Comparison of ENCODE assay signal across 19 mouse cellular contexts in genomic region chr9:23665960-23666359, GRCm38 (mm10).
DNase-seq lines count a peak whose midpoint lies in the region; ATAC-seq and TF ChIP-seq lines count a peak whose summit lies in the region.
"Had no signal": no experiment of that assay in that cellular context is flagged by ENCODE, and none has a peak within 500 bp of the region (broad histone marks: within the 10 kb centered on the region; RNA-seq: fewer than 3 reads in every experiment).

No protein-coding gene starts in this region.

- DNase-seq in heart, adult 18-20 months: no peak
- peak; percentile 54 for DNase-seq in CH12.LX (ENCODE audit: extremely low read depth)
- DNase-seq in brain, adult 2 months (ENCODE audit: low read depth, low spot score): peak; percentile 28
- peak; percentile 11 for DNase-seq in retina, postnatal 7 days (ENCODE audit: low read depth, low spot score)
- DNase-seq in urinary bladder, postnatal 4 days (ENCODE audit: low spot score in 2 of 2): no peak
- DNase-seq: adrenal gland, postnatal 10 days; cerebellum, adult 18-20 months; cerebellum, adult 9-11 months; cerebellum, postnatal 36 days; gastrocnemius, postnatal 36 days; heart, adult 11 months; heart, postnatal 14 days had no signal

- H3K4me1 ChIP-seq in heart, embryonic 15.5 days (replicated peaks): peaks cover 2% of the 10 kb centered on the region; the same call in 1 of the 2 replicates
- H3K4me1 ChIP-seq in CH12.LX (ENCODE audit: control insufficient read depth in 1 of 2, insufficient read depth in 2 of 2): peaks cover 2 to 35% of the 10 kb centered on the region in 2 experiments; a peak in 3 of 4 replicates
- H3K4me1 ChIP-seq: embryonic facial prominence, embryonic 13.5 days; heart, embryonic 10.5 days had no signal

- ATAC-seq in heart, embryonic 15.5 days (replicated peaks; ENCODE audit: insufficient number of reproducible peaks, insufficient read depth, low FRiP score, low read depth): no peak
- ATAC-seq: forebrain, embryonic 16.5 days; intestine, embryonic 16.5 days had no signal

- TF ChIP-seq POLR2A in CH12.LX (IDR thresholded peaks at IDR 0.05; ENCODE audit: low read depth, low read length): no peak

- no peak overlapping the region for H3K4me2 ChIP-seq in heart, embryonic 15.5 days
- no peak overlapping the region for H3K4me2 ChIP-seq in CH12.LX (ENCODE audit: insufficient read depth, low read depth, poor library complexity, severe bottlenecking)
- H3K4me2 ChIP-seq: embryonic facial prominence, embryonic 13.5 days; forebrain, embryonic 12.5 days; hindbrain, embryonic 14.5 days had no signal

- TF ChIP-seq EP300 in CH12.LX (IDR thresholded peaks at IDR 0.05; ENCODE audit: low read length): no peak

- no peak for TF ChIP-seq RAD21 in CH12.LX (IDR thresholded peaks at IDR 0.05; ENCODE audit: low read depth, low read length)

- no peaks in the 10 kb centered on the region for H3K79me2 ChIP-seq in CH12.LX (replicated peaks; ENCODE audit: control insufficient read depth, extremely low read depth, insufficient read depth, poor library complexity, severe bottlenecking)

- dilution Hi-C loops in CH12.LX (cut with MboI; ENCODE audit: extremely low pct_ligation_motif_present, extremely low pct_unique_long_range_greater_than_20kb, low sequenced_read_pairs): no loop called here

- H3K9ac ChIP-seq in heart, embryonic 15.5 days: no peak overlapping the region
- H3K9ac ChIP-seq in CH12.LX (ENCODE audit: insufficient read depth, low read depth): no peak overlapping the region
- H3K9ac ChIP-seq: embryonic facial prominence, embryonic 13.5 days; forebrain, embryonic 12.5 days; hindbrain, embryonic 14.5 days had no signal

- no peak for TF ChIP-seq CTCF in CH12.LX (conservative IDR thresholded peaks at IDR 0.05 in 1 of 2, IDR thresholded peaks at IDR 0.05 in 1 of 2; ENCODE audit: low read depth in 2 of 2, low read length in 2 of 2)

- no peak overlapping the region for H3K4me3 ChIP-seq in heart, embryonic 15.5 days
- no peak overlapping the region for H3K4me3 ChIP-seq in CH12.LX (replicated peaks in 1 of 3; ENCODE audit: low read depth in 2 of 3, low read length in 2 of 3, poor library complexity in 1 of 3)
- H3K4me3 ChIP-seq: embryonic facial prominence, embryonic 13.5 days; forebrain, embryonic 12.5 days; heart, embryonic 10.5 days had no signal

- H3K9me3 ChIP-seq in heart, embryonic 15.5 days (replicated peaks): no peaks in the 10 kb centered on the region
- no peaks in the 10 kb centered on the region for H3K9me3 ChIP-seq in CH12.LX (replicated peaks; ENCODE audit: low read length)
- H3K9me3 ChIP-seq: embryonic facial prominence, embryonic 13.5 days; forebrain, embryonic 12.5 days; heart, embryonic 10.5 days had no signal

- no peaks in the 10 kb centered on the region for H3K27me3 ChIP-seq in heart, embryonic 15.5 days
- no peaks in the 10 kb centered on the region for H3K27me3 ChIP-seq in CH12.LX (replicated peaks)
- H3K27me3 ChIP-seq: embryonic facial prominence, embryonic 13.5 days; forebrain, embryonic 12.5 days had no signal

- in situ Hi-C loops in CH12.LX (cut with MboI; ENCODE audit: low pct_ligation_motif_present, low pct_unique_long_range_greater_than_20kb, low sequenced_read_pairs): no loop called here

- H3K27ac ChIP-seq in heart, embryonic 15.5 days: peak overlapping the region; percentile 38; the same call in 1 of the 2 replicates
- no peak overlapping the region for H3K27ac ChIP-seq in CH12.LX (ENCODE audit: insufficient read depth, low read depth)
- H3K27ac ChIP-seq: embryonic facial prominence, embryonic 13.5 days; forebrain, embryonic 12.5 days; heart, embryonic 10.5 days; hindbrain, embryonic 14.5 days had no signal

- H3K36me3 ChIP-seq in heart, embryonic 15.5 days: no peaks in the 10 kb centered on the region
- no peaks in the 10 kb centered on the region for H3K36me3 ChIP-seq in CH12.LX (replicated peaks in 1 of 2; ENCODE audit: control insufficient read depth in 1 of 2, insufficient read depth in 1 of 2, low read length in 1 of 2)
- H3K36me3 ChIP-seq: embryonic facial prominence, embryonic 13.5 days; forebrain, embryonic 12.5 days; heart, embryonic 10.5 days had no signal

TF ChIP-seq in CH12.LX, 34 proteins besides CTCF, POLR2A, EP300 and RAD21:
- TF ChIP-seq PAX5 (IDR thresholded peaks at IDR 0.05; ENCODE audit: low read length) (no peak), ZNF384 (IDR thresholded peaks at IDR 0.05; ENCODE audit: low read depth, low read length) (no peak), SIN3A (IDR thresholded peaks at IDR 0.05; ENCODE audit: low read length) (no peak), USF2 (conservative IDR thresholded peaks at IDR 0.05; ENCODE audit: low read depth, low read length) (no peak), MEF2A (IDR thresholded peaks at IDR 0.05; ENCODE audit: borderline replicate concordance, low read depth, low read length) (peak; percentile 56; the same call in 1 of the 2 replicates), ELF1 (IDR thresholded peaks at IDR 0.05; ENCODE audit: low read depth, low read length) (no peak), KAT2A (IDR thresholded peaks at IDR 0.05; ENCODE audit: insufficient replicate concordance, low read length) (no peak), E2F4 (IDR thresholded peaks at IDR 0.05; ENCODE audit: insufficient replicate concordance, low read depth, low read length) (no peak), MAX (IDR thresholded peaks at IDR 0.05; ENCODE audit: low read length) (no peak), MXI1 (IDR thresholded peaks at IDR 0.05; ENCODE audit: low read depth, low read length) (no peak), SMC3 (IDR thresholded peaks at IDR 0.05; ENCODE audit: low read depth, low read length) (no peak), ETS1 (conservative IDR thresholded peaks at IDR 0.05; ENCODE audit: low read depth, low read length) (0 out of 2 replicates have a peak, but pooled peaks have one; percentile 31), IRF4 (IDR thresholded peaks at IDR 0.05; ENCODE audit: low read depth, low read length) (no peak), BHLHE40 (IDR thresholded peaks at IDR 0.05; ENCODE audit: low read depth, low read length) (peak; percentile 65)

Comparison
In these comparisons a context has a peak if more than half of its experiments do, and no peak if none do; other contexts are left out.
1. DNase-seq: peak in CH12.LX (single experiment), brain, adult 2 months (single experiment) and retina, postnatal 7 days (single experiment); none in heart, adult 18-20 months (0 of 2) and urinary bladder, postnatal 4 days (0 of 2).